ENCODE assay signal across 8 mouse cellular contexts in the genomic region with DNA sequence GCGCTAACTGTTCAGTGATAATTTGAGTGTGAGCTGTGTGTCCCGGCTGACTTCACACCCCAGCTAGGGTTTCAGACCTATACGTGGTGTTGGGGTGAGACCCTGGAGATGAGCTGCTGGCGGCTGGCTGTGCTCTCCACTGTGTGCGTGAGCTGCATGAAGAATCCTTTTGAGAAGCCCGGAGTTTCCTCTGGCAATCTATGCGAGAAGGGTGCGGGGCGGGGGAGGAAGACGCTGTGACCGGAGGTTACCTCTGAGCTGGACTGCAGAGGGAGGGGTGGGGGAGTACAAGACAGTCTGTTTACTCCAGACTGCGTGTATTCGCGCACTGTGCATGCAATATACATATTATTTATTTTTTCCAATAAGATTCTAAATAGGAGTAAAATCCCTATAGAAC. TPM values are rescaled to one million over a fixed set of nuclear protein-coding genes. Genes with fewer than 3 reads are reported as not detected.
DNase-seq lines count a peak whose midpoint lies in the region; ATAC-seq and TF ChIP-seq lines count a peak whose summit lies in the region.

No protein-coding gene starts in this region.

- no peak overlapping the region for H3K9ac ChIP-seq in embryonic facial prominence, embryonic 15.5 days
- H3K9ac ChIP-seq in limb, embryonic 12.5 days (replicated peaks), result no peak overlapping the region

- TF ChIP-seq CTCF in lung, adult 2 months (IDR thresholded peaks at IDR 0.05; ENCODE audit: insufficient read depth, low read length), result no peak
- TF ChIP-seq CTCF in olfactory bulb, adult 2 months (IDR thresholded peaks at IDR 0.05; ENCODE audit: insufficient read depth, low read depth, low read length), result no peak

- H3K27ac ChIP-seq in embryonic facial prominence, embryonic 15.5 days (replicated peaks), result peak overlapping the region; percentile 83
- no peak overlapping the region for H3K27ac ChIP-seq in limb, embryonic 12.5 days
- no peak overlapping the region for H3K27ac ChIP-seq in olfactory bulb, adult 2 months (ENCODE audit: insufficient read depth, low read depth, low read length)

- peak; percentile 15 for DNase-seq in lung, adult 2 months
- DNase-seq in lung, postnatal 4 days, result no peak
- peak; percentile 63 to 66 for DNase-seq in heart, postnatal 10 days
- no peak for DNase-seq in adrenal gland, postnatal 36 days
- DNase-seq in urinary bladder, postnatal 4 days (ENCODE audit: low spot score in 2 of 2), result no peak

- peak; percentile 27; the same call in 1 of the 2 replicates for ATAC-seq in embryonic facial prominence, embryonic 15.5 days (ENCODE audit: insufficient number of reproducible peaks, low FRiP score, low TSS enrichment, low read depth)
- ATAC-seq in limb, embryonic 12.5 days (ENCODE audit: insufficient number of reproducible peaks, insufficient read depth, low FRiP score, low TSS enrichment, low read depth), result no peak

- intact Hi-C loops in heart, postnatal 10 days (cut with DNase I), result loop anchor here (2.0 to 10.0 kb wide), 5 partner anchors 48 to 337 kb away; no protein-coding TSS in a partner anchor

- H3K4me3 ChIP-seq in lung, adult 2 months (replicated peaks; ENCODE audit: extremely low read depth, low read depth, low read length), result no peak overlapping the region
- peak overlapping the region; percentile 71 for H3K4me3 ChIP-seq in embryonic facial prominence, embryonic 15.5 days (replicated peaks)
- H3K4me3 ChIP-seq in limb, embryonic 12.5 days (replicated peaks), result peak overlapping the region; percentile 66
- peak overlapping the region; percentile 50; the same call in 1 of the 2 replicates for H3K4me3 ChIP-seq in olfactory bulb, adult 2 months (ENCODE audit: insufficient read depth, low read depth, low read length)

- 8% methylated on average over 14 of the region's 14 CpGs for WGBS in lung, adult 2 months
- 3% methylated on average over 14 of the region's 14 CpGs for WGBS in embryonic facial prominence, embryonic 15.5 days
- under 1% methylated on average over 14 of the region's 14 CpGs for WGBS in limb, embryonic 12.5 days
- 12% methylated on average over 14 of the region's 14 CpGs for WGBS in olfactory bulb, adult 2 months

- H3K36me3 ChIP-seq in embryonic facial prominence, embryonic 15.5 days, result no peaks in the 10 kb centered on the region
- H3K36me3 ChIP-seq in limb, embryonic 12.5 days, result no peaks in the 10 kb centered on the region

- peak overlapping the region; percentile 97 for H3K4me2 ChIP-seq in embryonic facial prominence, embryonic 15.5 days (replicated peaks)
- H3K4me2 ChIP-seq in limb, embryonic 12.5 days, result peak overlapping the region; percentile 98

- H3K27me3 ChIP-seq in embryonic facial prominence, embryonic 15.5 days, result peaks cover 53% of the 10 kb centered on the region
- H3K27me3 ChIP-seq in limb, embryonic 12.5 days, result peaks cover 84% of the 10 kb centered on the region

- no peaks in the 10 kb centered on the region for H3K9me3 ChIP-seq in embryonic facial prominence, embryonic 15.5 days (replicated peaks)
- H3K9me3 ChIP-seq in limb, embryonic 12.5 days, result no peaks in the 10 kb centered on the region

- H3K4me1 ChIP-seq in lung, adult 2 months (ENCODE audit: control insufficient read depth, insufficient read depth, low read length), result 0 out of 2 replicates have a peak, but pooled peaks cover 2% of the 10 kb centered on the region
- peaks cover 37% of the 10 kb centered on the region for H3K4me1 ChIP-seq in embryonic facial prominence, embryonic 15.5 days
- peaks cover 30% of the 10 kb centered on the region for H3K4me1 ChIP-seq in limb, embryonic 12.5 days (replicated peaks)
- peaks cover 21% of the 10 kb centered on the region for H3K4me1 ChIP-seq in olfactory bulb, adult 2 months (ENCODE audit: control insufficient read depth, insufficient read depth, low read length)

- TF ChIP-seq POLR2A in lung, adult 2 months (IDR thresholded peaks at IDR 0.05; ENCODE audit: borderline replicate concordance, extremely low read depth, low read depth, low read length), result no peak
- no peak for TF ChIP-seq POLR2A in olfactory bulb, adult 2 months (IDR thresholded peaks at IDR 0.05; ENCODE audit: insufficient read depth, low read depth, low read length)

RNA-seq across cellular contexts. Expression of gene Rgma, which starts 0.6 kb away (rescaled TPM):
- polyA plus RNA-seq in lung, adult 2 months (2012; rRNA removed), result 23.4 and 27.5 TPM in 2 replicates
- polyA plus RNA-seq in embryonic facial prominence, embryonic 15.5 days (2015; fragmentation: Nextera tagmentation; extraction: Ambion mirVana), result 23.0 and 24.1 TPM in 2 replicates
- 10 to 100 TPM; 40.6 to 50.4 TPM for total RNA-seq in heart, postnatal 10 days (2021)
- 24.1 and 26.7 TPM in 2 replicates for polyA plus RNA-seq in limb, embryonic 12.5 days (2016; fragmentation: Nextera tagmentation; extraction: Ambion mirVana)
- polyA plus RNA-seq in olfactory bulb, adult 2 months (2012; ENCODE audit: insufficient read depth, insufficient read length, low replicate concordance, missing spikeins), result not detected in 2 replicates
- total RNA-seq in adrenal gland, postnatal 36 days (2021), result 10 to 100 TPM; 10.9 to 13.7 TPM

Comparison
In these comparisons a context has a peak if more than half of its experiments do, and no peak if none do; other contexts are left out.
1. DNase-seq: peak in lung, adult 2 months (single experiment) and heart, postnatal 10 days (2 of 2); none in lung, postnatal 4 days (0 of 2), adrenal gland, postnatal 36 days (0 of 2) and urinary bladder, postnatal 4 days (0 of 2).
2. RNA of gene Rgma, which starts 0.6 kb away (polyA plus RNA-seq): 23.4 to 27.5 TPM in lung, adult 2 months, 24.1 to 26.7 TPM in limb, embryonic 12.5 days and 23.0 to 24.1 TPM in embryonic facial prominence, embryonic 15.5 days; not detected in olfactory bulb, adult 2 months; every median in the first group is over 10 times any median in the second.